Mouse (Mus musculus): Measurements from ENCODE around the gene Castor1.

Gene Castor1

DNA sequence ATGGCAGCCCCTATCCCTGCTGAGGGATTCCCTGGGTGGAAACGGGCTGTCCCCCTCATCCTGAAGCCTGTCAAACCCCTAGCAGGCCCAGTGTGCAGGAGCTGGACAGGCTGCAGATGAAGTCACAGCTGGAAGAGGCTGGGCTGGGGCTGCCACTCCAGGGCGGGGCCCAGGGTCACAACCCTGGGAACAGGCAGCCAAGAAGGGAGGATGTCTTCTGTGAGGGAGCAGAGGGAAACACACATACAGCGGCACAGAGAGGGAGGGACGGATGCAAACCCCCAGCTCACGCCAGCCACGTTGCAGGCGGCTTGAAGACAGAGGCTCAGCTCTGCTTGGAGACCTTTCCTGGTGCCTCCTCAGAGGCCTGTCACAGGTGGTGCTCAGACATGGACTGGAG is 46.0 kb downstream of the Castor1 start:
- DNase-seq = no peak

DNA sequence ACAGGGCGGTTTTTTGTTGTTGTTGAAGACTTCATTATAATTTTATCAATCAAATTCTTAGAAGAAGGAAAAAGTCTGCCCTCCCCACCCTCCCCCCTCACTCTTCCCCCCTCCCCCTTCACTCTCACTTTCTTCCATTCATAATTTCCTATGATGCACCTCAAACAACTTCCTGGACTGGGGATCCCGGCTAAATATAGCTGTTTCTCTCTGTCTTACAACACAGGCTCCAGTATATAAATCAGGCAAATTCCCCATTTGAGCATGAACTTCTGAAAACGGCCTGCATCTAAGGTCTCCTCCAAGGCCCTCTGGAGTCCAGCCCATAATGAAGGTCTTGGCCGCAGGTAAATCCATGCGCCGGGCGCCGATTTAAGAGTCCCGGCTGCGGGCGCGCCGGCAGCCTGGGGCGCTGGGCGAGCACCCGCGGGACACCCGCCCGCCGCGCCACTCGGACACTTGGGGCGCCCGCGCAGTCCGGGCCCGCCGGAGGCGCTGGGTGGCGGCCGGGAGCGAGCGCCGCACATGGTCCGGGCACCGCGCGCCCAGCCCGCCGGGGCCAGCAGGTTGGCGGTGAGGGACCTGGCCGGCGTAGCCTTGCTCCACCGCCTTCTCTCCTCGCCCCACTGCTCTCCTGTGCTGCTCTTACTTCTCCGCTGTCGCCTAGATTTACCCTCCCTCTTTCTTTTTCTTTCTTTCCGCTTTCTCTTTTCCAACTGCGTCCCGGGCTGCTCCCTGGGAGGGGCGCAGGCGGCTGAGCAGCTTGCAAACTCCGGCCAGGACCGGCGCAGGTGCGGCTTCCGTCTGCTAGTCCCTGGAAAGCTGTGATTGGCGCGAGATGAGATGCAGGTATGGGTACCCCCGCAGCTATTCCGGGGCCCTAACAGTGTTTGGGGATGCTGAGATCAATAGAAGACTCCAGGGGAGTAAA is 48.5 kb downstream of the Castor1 start:
- DNase-seq = peak; percentile 75

DNA sequence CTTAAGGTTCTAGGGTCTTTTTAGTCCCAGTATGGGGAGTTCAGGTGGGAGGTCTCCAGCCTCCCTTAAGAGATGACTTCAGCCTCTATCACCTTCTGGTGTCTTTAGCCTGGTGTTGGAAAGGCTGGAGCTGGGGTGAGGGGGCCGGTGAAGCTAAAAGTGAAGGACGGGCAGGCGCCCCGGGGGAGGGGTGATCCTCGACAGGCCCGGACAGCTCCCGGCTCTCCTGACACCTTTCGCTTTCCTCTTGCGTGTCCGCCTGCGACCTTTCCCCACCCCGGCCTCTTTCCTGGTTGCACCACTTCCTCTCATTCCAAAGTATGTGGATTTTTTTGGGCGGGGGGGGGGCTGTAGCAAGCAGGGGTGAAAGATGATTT is 49.2 kb downstream of the Castor1 start:
- no peak for DNase-seq

DNA sequence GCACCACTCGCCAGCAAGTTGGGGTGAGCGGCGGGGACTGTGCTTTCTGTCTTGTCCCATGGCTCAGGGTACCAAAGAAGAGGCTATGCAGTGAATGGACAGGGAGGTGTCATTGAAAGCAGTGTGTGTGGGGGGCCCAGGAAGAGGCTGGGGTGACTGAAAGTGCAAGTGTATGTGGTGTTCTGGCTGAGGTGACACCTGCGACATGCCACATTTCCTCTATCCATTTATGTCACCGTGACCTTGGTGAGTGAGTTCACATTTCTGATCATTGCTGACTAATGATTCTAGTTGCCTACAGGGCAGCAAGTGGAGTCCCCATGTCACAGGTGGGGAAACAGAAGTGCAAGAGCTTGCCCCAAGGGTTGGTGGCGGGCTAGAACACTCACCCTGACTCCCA is 50.5 kb downstream of the Castor1 start:
- no peak for DNase-seq

DNA sequence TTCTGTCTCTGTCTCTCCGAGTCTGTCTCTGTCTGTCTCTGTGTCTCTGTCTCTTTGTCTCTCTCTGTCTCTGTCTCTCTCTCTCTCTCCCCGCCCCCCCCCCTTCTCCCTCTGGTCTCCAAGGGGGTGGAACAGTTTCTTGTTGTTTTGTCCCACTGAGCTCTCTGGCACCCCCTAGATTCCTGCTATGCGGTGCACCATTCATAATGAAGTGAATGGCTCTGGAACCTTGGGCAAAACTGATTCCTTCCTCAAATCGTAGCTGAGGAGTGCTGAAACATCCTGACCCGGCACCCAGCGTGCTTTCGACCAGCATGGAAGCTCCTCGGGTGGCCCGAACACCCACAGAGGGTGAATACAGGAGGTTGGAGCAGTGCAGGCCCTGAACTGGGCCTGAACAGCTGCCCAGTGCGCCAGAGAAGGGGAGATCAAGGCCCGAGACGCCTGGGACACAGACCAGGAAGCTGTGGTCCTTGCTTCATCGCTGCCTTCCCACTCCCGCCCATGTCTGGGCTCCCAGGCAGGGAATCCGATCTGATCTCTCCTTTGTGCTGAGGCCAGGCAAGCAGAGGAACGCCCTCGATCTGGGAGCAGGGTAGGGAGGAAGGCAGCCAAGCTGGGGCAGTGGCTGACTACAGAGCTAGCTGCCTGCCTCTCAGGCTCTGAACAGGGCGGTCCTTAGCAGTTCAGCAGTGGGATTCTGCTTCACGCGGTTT is 52.9 kb downstream of the Castor1 start:
- no peak for DNase-seq

DNA sequence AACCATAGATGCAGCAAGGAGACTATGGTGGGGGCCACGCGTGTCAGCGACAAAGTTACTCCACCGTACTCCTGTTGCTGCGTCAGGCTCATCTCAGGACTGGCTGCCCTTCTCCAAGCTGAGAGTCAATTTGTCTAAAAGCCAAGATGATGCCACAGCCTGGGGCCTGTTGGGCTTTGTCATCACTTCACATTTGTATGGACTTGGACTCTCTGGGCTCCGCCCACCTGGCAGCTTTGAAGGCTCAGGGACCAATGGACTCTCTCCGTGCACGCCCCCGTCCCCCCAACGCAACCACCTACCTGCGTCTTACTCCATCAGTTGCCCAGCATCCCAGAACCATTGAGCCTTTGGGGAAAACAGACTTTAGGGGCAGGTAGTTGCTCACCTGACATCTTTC is 53.5 kb downstream of the Castor1 start:
- no peak for DNase-seq

Data from kidney, adult 18-20 months (tissue).